Mouse (Mus musculus): ENCODE measurements around the gene Prdm11.

DNA sequence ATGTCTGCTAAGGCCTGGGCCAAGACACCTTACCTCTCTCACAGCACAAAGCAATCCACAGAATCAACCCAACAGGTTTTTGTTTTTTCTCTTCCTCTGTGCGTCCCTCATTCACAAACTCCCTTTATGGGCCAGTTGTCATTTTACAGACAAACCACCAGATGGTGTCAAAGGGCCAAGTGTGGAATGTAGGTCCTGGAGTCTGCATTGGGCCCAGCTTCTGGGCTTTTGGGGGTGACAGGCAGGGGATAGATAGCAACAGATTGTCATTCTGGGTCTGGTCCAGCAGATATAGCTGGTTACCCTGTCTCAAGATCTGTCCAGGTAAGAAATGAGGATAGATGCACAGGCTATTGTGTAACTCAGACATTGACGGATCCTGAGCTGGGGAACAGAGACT lies 23.0 kb upstream of the Prdm11 start:
- TF ChIP-seq CTCF (IDR thresholded peaks at IDR 0.05; ENCODE audit: control insufficient read depth, insufficient read depth, insufficient replicate concordance, low read depth, low read length) (0 out of 2 replicates have a peak, but pooled peaks have one; percentile 24), POLR2A (IDR thresholded peaks at IDR 0.05; ENCODE audit: control insufficient read depth, low read depth, low read length) (no peak)

Data from testis, adult 2 months (tissue).